Mouse (Mus musculus) embryonic facial prominence, embryonic 15.5 days (tissue): ENCODE results near the gene Tnfrsf1a. TPM values are rescaled to one million over a fixed set of nuclear protein-coding genes. Genes with fewer than 3 reads are reported as not detected.

ENCODE experiments used
- ATAC-seq: fragments of 200-750 bp; cut with Nextera tagmentation; 2 replicates; pipeline ENCODE4 v1.8.0; 2017; ENCODE audit warnings: low read depth, moderate TSS enrichment; ENCODE audit not compliant: insufficient number of reproducible peaks, low FRiP score, low TSS enrichment
- H3K27ac ChIP-seq: fragments of 300-500 bp; sonication (generic); replicated peaks from 2 replicates; pipeline ENCODE4 v1.5.1; 2015; ENCODE audit warnings: mild to moderate bottlenecking, inconsistent platforms
- H3K27me3 ChIP-seq: fragments of 300-500 bp; sonication (generic); 2 replicates; pipeline ENCODE4 v1.6.1; 2015; ENCODE audit warnings: inconsistent platforms
- H3K36me3 ChIP-seq: fragments of 300-500 bp; sonication (generic); 2 replicates; pipeline ENCODE4 v1.6.1; 2015; ENCODE audit warnings: mild to moderate bottlenecking, inconsistent platforms
- H3K4me1 ChIP-seq: fragments of 300-500 bp; sonication (generic); 2 replicates; pipeline ENCODE4 v1.6.1; 2015; ENCODE audit warnings: inconsistent platforms
- H3K4me2 ChIP-seq: fragments of 300-500 bp; sonication (generic); replicated peaks from 2 replicates; pipeline ENCODE4 v1.6.1; 2015; ENCODE audit warnings: mild to moderate bottlenecking, inconsistent platforms
- H3K4me3 ChIP-seq: fragments of 300-500 bp; sonication (generic); replicated peaks from 2 replicates; pipeline ENCODE4 v1.5.1; 2015; ENCODE audit warnings: mild to moderate bottlenecking, inconsistent platforms
- H3K9ac ChIP-seq: fragments of 300-500 bp; sonication (generic); 2 replicates; pipeline ENCODE4 v1.6.1; 2015; ENCODE audit warnings: inconsistent platforms
- H3K9me3 ChIP-seq: fragments of 300-500 bp; sonication (generic); replicated peaks from 2 replicates; pipeline ENCODE4 v1.6.1; 2016; ENCODE audit warnings: inconsistent platforms
- WGBS: fragments of 180-500 bp; shearing (Covaris S2); methylation state at CpG from one replicate; pipeline ENCODE4 v1.1.7; 2015; 5-methylcytosine and 5-hydroxymethylcytosine counted together
- polyA plus RNA-seq: library from polyadenylated mRNA; unstranded; fragments of >200 nt; fragmentation: Nextera tagmentation; extraction: Ambion mirVana; gene quantifications from 2 replicates; pipeline ENCODE4 v1.2.1, GENCODE M21; 2015

Tnfrsf1a gene
- polyA plus RNA-seq, 1 experiment from 2014 or later, result 88.7 TPM

DNA sequence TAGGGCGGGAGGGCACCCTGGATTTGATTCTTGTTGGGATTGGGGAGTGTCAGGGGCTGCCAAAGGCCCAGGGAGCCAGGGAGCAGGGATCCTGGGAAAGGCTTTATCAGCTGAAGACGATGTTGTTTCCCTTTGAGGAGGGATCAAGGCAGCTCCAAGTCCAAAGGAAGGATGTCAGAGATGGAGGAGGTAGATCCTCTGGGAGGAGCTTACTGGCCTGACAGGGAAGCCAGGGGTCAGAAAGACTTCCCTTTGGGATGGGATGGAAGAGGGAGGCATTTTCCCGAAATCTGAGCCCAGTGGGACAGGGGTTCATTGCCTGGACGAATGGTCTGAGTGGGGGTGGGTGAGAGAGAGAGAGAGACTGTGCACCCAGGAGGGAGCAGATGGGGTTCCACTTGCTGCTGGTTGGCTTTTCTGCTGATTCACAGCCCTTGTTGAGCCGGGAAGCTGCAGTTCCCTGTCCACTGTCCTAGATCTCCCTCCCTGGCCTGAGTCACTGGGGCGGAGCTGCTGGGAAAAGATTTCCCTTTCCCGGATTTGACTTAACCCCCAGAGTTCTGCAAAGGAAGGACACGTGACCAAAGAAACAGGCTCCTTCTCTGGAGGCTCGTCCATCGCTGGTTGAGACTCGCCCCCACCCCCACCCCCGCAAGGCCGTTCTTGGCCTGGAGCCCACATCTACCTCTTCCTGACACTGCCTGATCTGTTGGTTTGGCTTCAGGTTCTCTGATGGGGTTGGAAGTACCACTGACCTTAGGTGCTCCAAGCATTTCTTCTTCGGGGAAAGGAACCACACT is 5.4 kb downstream of the Tnfrsf1a start:
- 0 out of 2 replicates have a peak overlapping the region, but pooled peaks have one; percentile 9 for H3K4me3 ChIP-seq
- ATAC-seq, result no peak
- no peaks in the 10 kb centered on the region for H3K9me3 ChIP-seq
- WGBS, result 16% methylated on average over 14 of the region's 14 CpGs
- no peaks in the 10 kb centered on the region for H3K27me3 ChIP-seq
- H3K4me1 ChIP-seq, result peaks cover 69% of the 10 kb centered on the region
- H3K36me3 ChIP-seq, result peaks cover 26% of the 10 kb centered on the region
- H3K27ac ChIP-seq, result peak overlapping the region; percentile 59
- H3K4me2 ChIP-seq, result peak overlapping the region; percentile 35
- H3K9ac ChIP-seq, result 0 out of 2 replicates have a peak overlapping the region, but pooled peaks have one; percentile 6

GRCm38 (mm10) chr6:125355197-125355741 is 6.1 kb downstream of the Tnfrsf1a start:
- WGBS, result 6% methylated on average over 10 of the region's 10 CpGs
- 0 out of 2 replicates have a peak overlapping the region, but pooled peaks have one; percentile 9 for H3K4me3 ChIP-seq
- H3K27me3 ChIP-seq, result no peaks in the 10 kb centered on the region
- H3K27ac ChIP-seq, result peak overlapping the region; percentile 59
- ATAC-seq, result no peak
- peak overlapping the region; percentile 35 for H3K4me2 ChIP-seq
- no peaks in the 10 kb centered on the region for H3K9me3 ChIP-seq
- H3K4me1 ChIP-seq, result peaks cover 69% of the 10 kb centered on the region
- no peak overlapping the region for H3K9ac ChIP-seq
- peaks cover 33% of the 10 kb centered on the region for H3K36me3 ChIP-seq

- WGBS, result 30% methylated on average over 8 of the region's 8 CpGs
- H3K9ac ChIP-seq, result no peak overlapping the region
- no peaks in the 10 kb centered on the region for H3K9me3 ChIP-seq
- no peak for ATAC-seq
- no peak overlapping the region for H3K4me2 ChIP-seq
- H3K4me1 ChIP-seq, result peaks cover 62% of the 10 kb centered on the region
- no peak overlapping the region for H3K4me3 ChIP-seq
- H3K27me3 ChIP-seq, result no peaks in the 10 kb centered on the region
- H3K36me3 ChIP-seq, result peaks cover 43% of the 10 kb centered on the region
- no peak overlapping the region for H3K27ac ChIP-seq
Measured at GRCm38 (mm10) chr6:125356264-125356663, 7.1 kb downstream of the Tnfrsf1a start.

DNA sequence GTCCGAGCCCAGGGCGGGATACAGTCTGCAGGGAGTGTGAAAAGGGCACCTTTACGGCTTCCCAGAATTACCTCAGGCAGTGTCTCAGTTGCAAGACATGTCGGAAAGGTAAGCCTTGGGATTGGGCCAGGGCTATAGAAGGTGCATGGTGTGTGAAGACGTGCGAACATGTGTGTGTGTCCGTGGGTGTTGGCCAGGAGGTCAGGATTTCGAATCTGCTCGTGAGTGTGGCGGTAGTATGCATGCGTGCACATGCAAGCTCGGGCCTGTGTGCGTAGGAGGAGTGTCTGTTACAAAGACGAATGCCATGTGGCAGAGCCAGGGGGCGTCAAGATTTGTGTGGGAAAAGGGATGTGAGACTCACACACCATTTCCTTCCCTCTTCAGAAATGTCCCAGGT is 8.2 kb downstream of the Tnfrsf1a start:
- peaks cover 52% of the 10 kb centered on the region for H3K36me3 ChIP-seq
- H3K4me2 ChIP-seq, result no peak overlapping the region
- H3K9me3 ChIP-seq, result no peaks in the 10 kb centered on the region
- ATAC-seq, result no peak
- H3K4me1 ChIP-seq, result peaks cover 57% of the 10 kb centered on the region
- no peak overlapping the region for H3K9ac ChIP-seq
- no peak overlapping the region for H3K4me3 ChIP-seq
- H3K27ac ChIP-seq, result no peak overlapping the region
- H3K27me3 ChIP-seq, result no peaks in the 10 kb centered on the region
- WGBS, result 74% methylated on average over 15 of the region's 15 CpGs

DNA sequence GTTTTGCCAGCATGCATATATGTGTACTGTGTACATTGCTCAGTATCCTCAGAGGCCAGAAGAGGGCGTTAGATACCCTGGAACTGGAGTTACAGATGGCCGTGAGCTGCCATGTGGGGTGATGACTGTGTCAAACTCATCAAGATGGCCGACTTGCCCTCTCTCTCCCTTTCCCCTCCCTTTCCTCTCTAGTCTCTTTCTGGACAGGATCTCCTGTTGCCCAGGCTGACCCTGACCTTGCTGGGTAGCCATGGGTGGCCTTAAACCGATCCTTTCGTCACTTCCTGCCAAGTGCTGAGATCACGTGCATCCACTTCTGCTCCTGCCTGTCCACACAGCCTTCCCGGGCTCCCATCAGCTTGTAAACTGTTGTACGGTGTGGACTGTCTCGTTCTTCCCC is 10.8 kb downstream of the Tnfrsf1a start:
- Histone ChIP-seq H3K27me3 (no peaks in the 10 kb centered on the region), H3K27ac (no peak overlapping the region), H3K36me3 (peaks cover 58% of the 10 kb centered on the region), H3K9ac (no peak overlapping the region), H3K4me2 (no peak overlapping the region), H3K4me1 (peaks cover 50% of the 10 kb centered on the region), H3K9me3 (no peaks in the 10 kb centered on the region), H3K4me3 (no peak overlapping the region)
- ATAC-seq, result no peak
- 51% methylated on average over 9 of the region's 9 CpGs for WGBS

- peaks cover 41% of the 10 kb centered on the region for H3K4me1 ChIP-seq
- 63% methylated on average over 9 of the region's 9 CpGs for WGBS
- no peak for ATAC-seq
- no peak overlapping the region for H3K4me2 ChIP-seq
- peaks cover 58% of the 10 kb centered on the region for H3K36me3 ChIP-seq
- no peaks in the 10 kb centered on the region for H3K27me3 ChIP-seq
- H3K9ac ChIP-seq, result no peak overlapping the region
- no peaks in the 10 kb centered on the region for H3K9me3 ChIP-seq
- H3K4me3 ChIP-seq, result no peak overlapping the region
- H3K27ac ChIP-seq, result no peak overlapping the region
Measured at GRCm38 (mm10) chr6:125360846-125361245, 11.7 kb downstream of the Tnfrsf1a start.

DNA sequence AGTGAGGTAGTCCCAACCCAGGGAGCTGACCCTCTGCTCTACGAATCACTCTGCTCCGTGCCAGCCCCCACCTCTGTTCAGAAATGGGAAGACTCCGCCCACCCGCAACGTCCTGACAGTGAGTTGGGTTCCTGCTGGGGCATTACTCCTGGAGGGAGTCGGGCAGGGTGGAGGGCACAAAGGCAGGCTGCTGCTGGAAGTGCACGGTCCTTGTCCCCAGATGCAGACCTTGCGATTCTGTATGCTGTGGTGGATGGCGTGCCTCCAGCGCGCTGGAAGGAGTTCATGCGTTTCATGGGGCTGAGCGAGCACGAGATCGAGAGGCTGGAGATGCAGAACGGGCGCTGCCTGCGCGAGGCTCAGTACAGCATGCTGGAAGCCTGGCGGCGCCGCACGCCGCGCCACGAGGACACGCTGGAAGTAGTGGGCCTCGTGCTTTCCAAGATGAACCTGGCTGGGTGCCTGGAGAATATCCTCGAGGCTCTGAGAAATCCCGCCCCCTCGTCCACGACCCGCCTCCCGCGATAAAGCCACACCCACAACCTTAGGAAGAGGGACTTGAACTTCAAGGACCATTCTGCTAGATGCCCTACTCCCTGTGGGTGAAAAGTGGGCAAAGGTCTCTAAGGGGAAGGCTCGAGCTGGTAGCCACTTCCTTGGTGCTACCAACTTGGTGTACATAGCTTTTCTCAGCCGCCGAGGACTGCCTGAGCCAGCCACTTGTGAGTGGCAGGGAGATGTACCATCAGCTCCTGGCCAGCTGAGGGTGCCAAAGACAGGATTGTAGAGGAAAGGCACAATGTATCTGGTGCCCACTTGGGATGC is 12.5 kb downstream of the Tnfrsf1a start:
- Histone ChIP-seq H3K4me3 (no peak overlapping the region), H3K4me2 (no peak overlapping the region), H3K36me3 (peaks cover 58% of the 10 kb centered on the region), H3K9me3 (no peaks in the 10 kb centered on the region), H3K27me3 (no peaks in the 10 kb centered on the region), H3K4me1 (peaks cover 35% of the 10 kb centered on the region), H3K27ac (no peak overlapping the region), H3K9ac (no peak overlapping the region)
- 38% methylated on average over 38 of the region's 38 CpGs for WGBS
- no peak for ATAC-seq

- 28% methylated on average over 15 of the region's 15 CpGs for WGBS
- H3K27me3 ChIP-seq, result no peaks in the 10 kb centered on the region
- no peak overlapping the region for H3K9ac ChIP-seq
- H3K27ac ChIP-seq, result no peak overlapping the region
- H3K36me3 ChIP-seq, result peaks cover 48% of the 10 kb centered on the region
- peaks cover 32% of the 10 kb centered on the region for H3K4me1 ChIP-seq
- H3K4me2 ChIP-seq, result 0 out of 2 replicates have a peak overlapping the region, but pooled peaks have one; percentile 10
- no peak overlapping the region for H3K4me3 ChIP-seq
- no peaks in the 10 kb centered on the region for H3K9me3 ChIP-seq
- ATAC-seq, result no peak
Measured at GRCm38 (mm10) chr6:125363021-125363420, 13.9 kb downstream of the Tnfrsf1a start.

DNA sequence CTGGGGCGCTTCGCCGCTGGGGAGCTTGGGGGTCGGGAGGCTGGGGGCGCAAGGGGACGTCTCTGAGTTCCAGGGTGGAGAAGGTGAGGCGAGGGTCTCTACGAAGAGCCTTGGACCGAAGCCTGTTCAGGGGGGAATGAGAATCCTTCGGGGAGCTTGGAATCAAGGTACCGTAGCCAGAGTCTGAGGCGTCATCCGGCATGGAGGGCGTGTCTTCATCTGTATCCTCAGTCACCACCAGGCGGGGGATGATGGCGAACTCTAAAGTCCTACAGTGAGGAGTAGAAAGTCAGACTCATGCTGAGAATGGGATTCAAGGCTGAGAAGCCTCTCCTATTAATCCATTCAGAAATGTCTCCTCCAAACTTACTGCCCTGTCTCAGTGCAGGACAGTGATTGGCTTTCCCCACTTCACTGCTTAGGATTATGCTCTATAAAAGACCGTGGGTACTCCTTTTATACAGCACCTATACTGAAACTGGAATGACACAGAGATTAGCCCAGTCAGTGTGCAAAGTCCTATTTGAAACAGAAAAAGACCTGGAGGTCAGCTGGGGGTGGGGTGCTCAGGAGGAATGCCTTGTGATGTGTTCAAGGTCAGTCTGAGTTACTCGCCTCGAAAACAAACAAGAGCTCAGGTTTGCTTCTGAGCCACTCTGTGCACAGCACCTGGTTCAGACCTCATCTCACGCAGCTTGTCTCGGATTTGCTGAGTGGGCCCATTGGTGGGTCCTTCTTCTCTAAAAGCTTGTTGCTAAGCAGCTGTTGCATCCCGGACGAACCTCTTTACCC is 14.5 kb downstream of the Tnfrsf1a start:
- 17% methylated on average over 23 of the region's 23 CpGs for WGBS

GRCm38 (mm10) chr6:125364448-125364847 is 15.3 kb downstream of the Tnfrsf1a start:
- H3K4me1 ChIP-seq, result peaks cover 40% of the 10 kb centered on the region
- no peak overlapping the region for H3K27ac ChIP-seq
- H3K4me3 ChIP-seq, result no peak overlapping the region
- WGBS, result 8% methylated on average over 8 of the region's 8 CpGs
- no peak overlapping the region for H3K4me2 ChIP-seq
- H3K27me3 ChIP-seq, result no peaks in the 10 kb centered on the region
- ATAC-seq, result no peak
- H3K36me3 ChIP-seq, result peaks cover 33% of the 10 kb centered on the region
- no peaks in the 10 kb centered on the region for H3K9me3 ChIP-seq
- H3K9ac ChIP-seq, result no peak overlapping the region

More for the DNA sequence above, 14.5 kb downstream of the Tnfrsf1a start:
- 0 out of 2 replicates have a peak overlapping the region, but pooled peaks have one; percentile 10 for H3K4me2 ChIP-seq
- peaks cover 41% of the 10 kb centered on the region for H3K36me3 ChIP-seq
- H3K27me3 ChIP-seq, result no peaks in the 10 kb centered on the region
- no peak for ATAC-seq
- H3K27ac ChIP-seq, result no peak overlapping the region
- H3K9me3 ChIP-seq, result no peaks in the 10 kb centered on the region
- H3K4me3 ChIP-seq, result no peak overlapping the region
- H3K9ac ChIP-seq, result no peak overlapping the region
- peaks cover 35% of the 10 kb centered on the region for H3K4me1 ChIP-seq
